8 mouse cellular contexts compared by ENCODE assay signal in genomic region chr5:138996322-138997073, GRCm38 (mm10). TPM values are rescaled to one million over a fixed set of nuclear protein-coding genes. Genes with fewer than 3 reads are reported as not detected.
DNase-seq lines count a peak whose midpoint lies in the region; ATAC-seq lines count a peak whose summit lies in the region.

No protein-coding gene starts in this region.

- no peak for ATAC-seq in embryonic facial prominence, embryonic 12.5 days (ENCODE audit: insufficient number of reproducible peaks, insufficient read depth, low FRiP score, low TSS enrichment)
- no peak; the same call in 1 of the 2 replicates for ATAC-seq in hindbrain, embryonic 11.5 days (ENCODE audit: low FRiP score)
- ATAC-seq in limb, embryonic 15.5 days (ENCODE audit: insufficient number of reproducible peaks, low FRiP score, low TSS enrichment, low read depth) = no peak
- ATAC-seq in neural tube, embryonic 15.5 days (ENCODE audit: low FRiP score) = no peak

- no peaks in the 10 kb centered on the region for H3K36me3 ChIP-seq in embryonic facial prominence, embryonic 12.5 days
- H3K36me3 ChIP-seq in hindbrain, embryonic 11.5 days (ENCODE audit: control insufficient read depth, insufficient read depth, low read length) = no peaks in the 10 kb centered on the region
- no peaks in the 10 kb centered on the region for H3K36me3 ChIP-seq in limb, embryonic 15.5 days
- H3K36me3 ChIP-seq in neural tube, embryonic 15.5 days = no peaks in the 10 kb centered on the region

- DNase-seq in gastrocnemius, postnatal 10 days = peak; percentile 47
- no peak for DNase-seq in gastrocnemius, adult 8-10 months (ENCODE audit: low spot score in 2 of 2)
- DNase-seq in adrenal gland, adult 2 months = peak; percentile 70
- peak; percentile 67 for DNase-seq in hindbrain, embryonic 11.5 days (ENCODE audit: low spot score)
- DNase-seq in thymus, postnatal 25 days = no peak

- H3K4me3 ChIP-seq in embryonic facial prominence, embryonic 12.5 days = peak overlapping the region; percentile 67
- H3K4me3 ChIP-seq in hindbrain, embryonic 11.5 days (ENCODE audit: low read depth, low read length) = peak overlapping the region; percentile 63
- peak overlapping the region; percentile 77 for H3K4me3 ChIP-seq in limb, embryonic 15.5 days
- H3K4me3 ChIP-seq in neural tube, embryonic 15.5 days (replicated peaks) = peak overlapping the region; percentile 80

- WGBS in embryonic facial prominence, embryonic 12.5 days = 5% methylated on average over 24 of the region's 24 CpGs
- WGBS in hindbrain, embryonic 11.5 days = 2% methylated on average over 24 of the region's 24 CpGs
- WGBS in limb, embryonic 15.5 days = 14% methylated on average over 24 of the region's 24 CpGs
- 6% methylated on average over 24 of the region's 24 CpGs for WGBS in neural tube, embryonic 15.5 days

- peaks cover 53% of the 10 kb centered on the region for H3K4me1 ChIP-seq in embryonic facial prominence, embryonic 12.5 days
- peaks cover 26% of the 10 kb centered on the region for H3K4me1 ChIP-seq in hindbrain, embryonic 11.5 days (replicated peaks; ENCODE audit: control insufficient read depth, insufficient read depth, low read length)
- peaks cover 68% of the 10 kb centered on the region for H3K4me1 ChIP-seq in limb, embryonic 15.5 days
- peaks cover 70% of the 10 kb centered on the region for H3K4me1 ChIP-seq in neural tube, embryonic 15.5 days

- H3K4me2 ChIP-seq in embryonic facial prominence, embryonic 12.5 days (replicated peaks) = peak overlapping the region; percentile 94
- peak overlapping the region; percentile 98 for H3K4me2 ChIP-seq in hindbrain, embryonic 11.5 days (replicated peaks; ENCODE audit: low read depth, low read length)
- H3K4me2 ChIP-seq in limb, embryonic 15.5 days = peak overlapping the region; percentile 95
- peak overlapping the region; percentile 98 for H3K4me2 ChIP-seq in neural tube, embryonic 15.5 days

- peak overlapping the region; percentile 80; the same call in 1 of the 2 replicates for H3K9ac ChIP-seq in embryonic facial prominence, embryonic 12.5 days
- peak overlapping the region; percentile 74; the same call in 1 of the 2 replicates for H3K9ac ChIP-seq in hindbrain, embryonic 11.5 days (ENCODE audit: low read depth, low read length)
- H3K9ac ChIP-seq in limb, embryonic 15.5 days = peak overlapping the region; percentile 84; the same call in 1 of the 2 replicates
- peak overlapping the region; percentile 83 for H3K9ac ChIP-seq in neural tube, embryonic 15.5 days (replicated peaks)

- no peak overlapping the region; the same call in 1 of the 2 replicates for H3K27ac ChIP-seq in embryonic facial prominence, embryonic 12.5 days
- no peak overlapping the region for H3K27ac ChIP-seq in hindbrain, embryonic 11.5 days (ENCODE audit: low read depth, low read length)
- peak overlapping the region; percentile 91 for H3K27ac ChIP-seq in limb, embryonic 15.5 days
- H3K27ac ChIP-seq in neural tube, embryonic 15.5 days (replicated peaks) = peak overlapping the region; percentile 94

- peaks cover 74% of the 10 kb centered on the region for H3K27me3 ChIP-seq in embryonic facial prominence, embryonic 12.5 days
- peaks cover 72% of the 10 kb centered on the region for H3K27me3 ChIP-seq in hindbrain, embryonic 11.5 days (ENCODE audit: control insufficient read depth, insufficient read depth, low read length)
- peaks cover 73% of the 10 kb centered on the region for H3K27me3 ChIP-seq in limb, embryonic 15.5 days
- H3K27me3 ChIP-seq in neural tube, embryonic 15.5 days (replicated peaks) = peaks cover 49% of the 10 kb centered on the region

- H3K9me3 ChIP-seq in embryonic facial prominence, embryonic 12.5 days = no peaks in the 10 kb centered on the region
- no peaks in the 10 kb centered on the region for H3K9me3 ChIP-seq in hindbrain, embryonic 11.5 days (ENCODE audit: control insufficient read depth, low read length)
- H3K9me3 ChIP-seq in limb, embryonic 15.5 days = no peaks in the 10 kb centered on the region
- no peaks in the 10 kb centered on the region for H3K9me3 ChIP-seq in neural tube, embryonic 15.5 days (replicated peaks)

RNA-seq across cellular contexts. Expression of gene Pdgfa, which starts 0.7 kb away (rescaled TPM):
- 10 to 100 TPM; 20.1 to 33.5 TPM for total RNA-seq in gastrocnemius, postnatal 10 days (2021)
- 10 to 100 TPM; 19.8 to 32.1 (median 25.2) TPM for total RNA-seq in gastrocnemius, adult 8-10 months (2022)
- 10 to 100 TPM; 23.8 to 37.5 TPM for total RNA-seq in adrenal gland, adult 2 months (2021)
- polyA plus RNA-seq in adrenal gland, adult 2 months (2012; rRNA removed) = 42.9 and 56.9 TPM in 2 replicates
- polyA plus RNA-seq in embryonic facial prominence, embryonic 12.5 days (2016; fragmentation: Nextera tagmentation; extraction: Ambion mirVana) = 38.4 and 42.8 TPM in 2 replicates
- polyA plus RNA-seq in hindbrain, embryonic 11.5 days (2014; fragmentation: Nextera tagmentation; extraction: Ambion mirVana) = 10.9 and 12.4 TPM in 2 replicates
- 65.7 and 69.9 TPM in 2 replicates for polyA plus RNA-seq in limb, embryonic 15.5 days (2015; fragmentation: Nextera tagmentation; extraction: Ambion mirVana)
- 28.2 and 35.1 TPM in 2 replicates for polyA plus RNA-seq in neural tube, embryonic 15.5 days (2015; fragmentation: Nextera tagmentation; extraction: Ambion mirVana)

Comparison
In these comparisons a context has a peak if more than half of its experiments do, and no peak if none do; other contexts are left out.
1. DNase-seq: peak in gastrocnemius, postnatal 10 days (single experiment), adrenal gland, adult 2 months (single experiment) and hindbrain, embryonic 11.5 days (single experiment); none in gastrocnemius, adult 8-10 months (0 of 2) and thymus, postnatal 25 days (single experiment).
2. H3K27ac ChIP-seq: peak in limb, embryonic 15.5 days (single experiment) and neural tube, embryonic 15.5 days (single experiment); none in embryonic facial prominence, embryonic 12.5 days (single experiment) and hindbrain, embryonic 11.5 days (single experiment).
3. Peak in every context shown above with its lines, with median percentiles within 50 percentile points of each other: H3K4me2 ChIP-seq, H3K4me3 ChIP-seq and H3K9ac ChIP-seq.